Mouse (Mus musculus) stomach, embryonic 16.5 days (tissue): ENCODE data around the gene Ndn. TPM values are rescaled to one million over a fixed set of nuclear protein-coding genes. Genes with fewer than 3 reads are reported as not detected.
A peak's percentile ranks its signal among the peaks of the same experiment; 100 is the strongest.

Experiments
- ATAC-seq: fragments of 200-750 bp; cut with Nextera tagmentation; 2 replicates; pipeline ENCODE4 v1.8.0; 2017; ENCODE audit warnings: moderate number of reproducible peaks, moderate TSS enrichment; ENCODE audit not compliant: insufficient read depth, low FRiP score
- H3K27ac ChIP-seq: fragments of 300-500 bp; sonication (generic); 2 replicates; pipeline ENCODE4 v1.5.1; 2014; ENCODE audit warnings: low read length
- H3K27me3 ChIP-seq: fragments of 300-500 bp; sonication (generic); 2 replicates; pipeline ENCODE4 v1.6.1; 2014; ENCODE audit warnings: low read length, control low read depth, mixed read lengths; ENCODE audit not compliant: control insufficient read depth, insufficient read depth
- H3K36me3 ChIP-seq: fragments of 300-500 bp; sonication (generic); 2 replicates; pipeline ENCODE4 v1.6.1; 2014; ENCODE audit warnings: low read length; ENCODE audit not compliant: control insufficient read depth, insufficient read depth
- H3K4me1 ChIP-seq: fragments of 300-500 bp; sonication (generic); 2 replicates; pipeline ENCODE4 v1.6.1; 2014; ENCODE audit warnings: low read length, control low read depth, mixed read lengths; ENCODE audit not compliant: control insufficient read depth, insufficient read depth
- H3K4me2 ChIP-seq: fragments of 300-500 bp; sonication (generic); 2 replicates; pipeline ENCODE4 v1.6.1; 2014; ENCODE audit warnings: low read depth, low read length, mixed read lengths
- H3K4me3 ChIP-seq: fragments of 300-500 bp; sonication (generic); replicated peaks from 2 replicates; pipeline ENCODE4 v1.5.1; 2014; ENCODE audit warnings: mild to moderate bottlenecking, low read length
- H3K9ac ChIP-seq: fragments of 300-500 bp; sonication (generic); 2 replicates; pipeline ENCODE4 v1.6.1; 2014; ENCODE audit warnings: low read length
- H3K9me3 ChIP-seq: fragments of 300-500 bp; sonication (generic); replicated peaks from 2 replicates; pipeline ENCODE4 v1.6.1; 2016; ENCODE audit warnings: low read length, control low read depth; ENCODE audit not compliant: control insufficient read depth
- WGBS: fragments of 180-500 bp; shearing (Covaris S2); extraction: QIAGEN DNeasy Blood & Tissue Kit; methylation state at CpG from one replicate; pipeline ENCODE4 v1.1.7; 2014; 5-methylcytosine and 5-hydroxymethylcytosine counted together
- polyA plus RNA-seq: library from polyadenylated mRNA; unstranded; fragments of >200 nt; fragmentation: Nextera tagmentation; extraction: Ambion mirVana; gene quantifications from 2 replicates; pipeline ENCODE4 v1.2.1, GENCODE M21; 2015

Gene Ndn
- polyA plus RNA-seq, 1 experiment from 2014 or later: 82.1 TPM

DNA sequence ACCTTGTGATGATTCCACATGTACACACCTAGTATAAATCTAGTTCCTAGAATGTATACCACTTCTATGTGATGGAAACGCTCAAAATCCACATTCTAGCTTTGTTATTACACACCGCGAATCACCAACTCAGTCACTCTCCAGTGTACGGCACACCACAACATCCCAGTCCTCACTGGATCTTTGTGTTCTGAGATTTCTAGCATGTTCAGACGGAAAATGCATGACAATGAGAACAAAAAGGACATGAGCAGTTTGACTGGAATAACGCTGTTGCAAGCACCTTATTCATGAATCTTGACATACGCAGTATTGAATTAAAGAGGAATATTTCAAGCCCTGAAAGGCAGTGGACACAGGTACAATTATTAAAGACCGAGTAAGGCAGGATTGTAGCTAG lies 20.4 kb downstream of the Ndn start:
- 71% methylated on average over 8 of the region's 8 CpGs for WGBS
- no peak overlapping the region for H3K4me2 ChIP-seq
- H3K4me3 ChIP-seq: no peak overlapping the region
- no peak overlapping the region for H3K9ac ChIP-seq
- no peaks in the 10 kb centered on the region for H3K4me1 ChIP-seq
- no peaks in the 10 kb centered on the region for H3K27me3 ChIP-seq
- H3K36me3 ChIP-seq: no peaks in the 10 kb centered on the region
- no peaks in the 10 kb centered on the region for H3K9me3 ChIP-seq
- no peak for ATAC-seq
- no peak overlapping the region for H3K27ac ChIP-seq

- H3K4me3 ChIP-seq: no peak overlapping the region
- no peaks in the 10 kb centered on the region for H3K27me3 ChIP-seq
- 0 out of 2 replicates have a peak, but pooled peaks cover 5% of the 10 kb centered on the region for H3K9me3 ChIP-seq
- no peak for ATAC-seq
- no peak overlapping the region for H3K27ac ChIP-seq
- no peak overlapping the region for H3K9ac ChIP-seq
- no peaks in the 10 kb centered on the region for H3K4me1 ChIP-seq
- 35% methylated on average over 4 of the region's 4 CpGs for WGBS
- H3K36me3 ChIP-seq: no peaks in the 10 kb centered on the region
- no peak overlapping the region for H3K4me2 ChIP-seq
These were observed 29.3 kb downstream of the Ndn start for GRCm38 (mm10) chr7:62375658-62376057.

DNA sequence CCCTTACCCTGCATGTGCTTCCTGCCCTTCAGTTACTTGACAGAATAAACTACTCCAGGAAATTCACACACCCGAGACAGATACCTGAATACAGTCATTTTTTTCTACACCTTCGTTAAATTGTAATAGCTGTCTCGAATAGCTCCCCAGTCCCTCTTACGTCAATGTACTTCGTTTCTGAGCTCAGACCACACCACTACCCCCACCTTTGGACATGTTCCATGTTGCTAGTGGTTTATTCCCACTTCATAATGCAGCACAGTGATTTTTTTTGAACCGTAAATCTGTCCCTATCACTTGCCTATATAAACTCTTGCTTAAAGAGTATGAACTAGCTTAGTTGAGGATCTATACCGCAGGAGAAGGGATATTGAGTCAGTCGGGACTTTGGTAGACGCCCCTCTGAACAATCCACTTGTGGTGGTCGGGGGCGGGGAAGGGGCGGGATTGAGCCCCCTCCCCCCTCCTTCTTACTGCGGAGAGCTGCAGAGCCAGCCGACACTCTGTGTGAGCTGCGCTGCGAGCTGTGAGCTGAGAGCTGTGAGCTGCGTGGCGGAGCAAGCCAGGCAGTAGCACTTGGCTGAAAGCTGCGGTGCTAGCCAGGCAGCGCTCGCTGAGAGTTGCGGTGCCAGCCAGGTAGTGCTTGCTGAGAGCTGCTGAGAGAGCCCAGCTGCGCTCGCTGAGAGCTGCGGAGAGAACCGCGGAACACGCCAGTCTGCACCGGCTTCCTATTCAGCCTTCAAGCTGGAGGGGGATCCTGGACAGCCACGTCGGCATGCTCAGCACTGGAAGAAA lies 30.3 kb downstream of the Ndn start, which contains the start of gene Magel2:
TSS of gene Magel2 (plus strand) at position 501 of the 795 bp plus-strand sequence.
- Histone ChIP-seq H3K4me3 (peak within 1 kb of the TSS; percentile 52), H3K27ac (no peak within 1 kb of the TSS), H3K36me3 (no peaks in the 10 kb centered on the region), H3K27me3 (no peaks in the 10 kb centered on the region), H3K4me1 (no peaks in the 10 kb centered on the region), H3K4me2 (peak within 1 kb of the TSS; percentile 54), H3K9ac (peak within 1 kb of the TSS; percentile 70), H3K9me3 (0 out of 2 replicates have a peak, but pooled peaks cover 5% of the 10 kb centered on the region)
- WGBS: 23% methylated on average over 31 of the region's 31 CpGs
- ATAC-seq: peak; percentile 77

DNA sequence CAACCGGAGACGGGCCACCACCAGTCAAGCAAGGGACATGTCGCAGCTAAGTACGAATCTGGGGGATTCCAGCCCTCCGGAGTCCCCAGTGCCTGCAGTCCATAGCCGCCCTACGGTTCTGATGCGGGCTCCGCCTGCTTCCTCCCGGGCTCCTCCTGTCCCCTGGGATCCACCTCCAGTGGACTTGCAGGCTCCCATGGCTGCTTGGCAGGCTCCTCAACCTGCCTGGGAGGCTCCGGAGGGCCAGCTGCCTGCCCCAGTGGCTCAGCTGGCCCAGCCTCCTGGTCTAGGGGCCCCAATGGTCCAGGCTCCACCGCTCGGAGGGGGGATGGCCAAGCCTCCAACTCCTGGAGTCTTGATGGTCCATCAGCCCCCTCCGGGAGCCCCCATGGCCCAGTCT lies 30.9 kb downstream of the Ndn start:
- WGBS: 20% methylated on average over 14 of the region's 14 CpGs
- Histone ChIP-seq H3K27ac (no peak overlapping the region), H3K4me1 (no peaks in the 10 kb centered on the region), H3K27me3 (no peaks in the 10 kb centered on the region), H3K9ac (peak overlapping the region; percentile 70), H3K9me3 (0 out of 2 replicates have a peak, but pooled peaks cover 5% of the 10 kb centered on the region), H3K36me3 (no peaks in the 10 kb centered on the region), H3K4me2 (peak overlapping the region; percentile 54), H3K4me3 (peak overlapping the region; percentile 52)
- peak; percentile 46; the same call in 1 of the 2 replicates for ATAC-seq

DNA sequence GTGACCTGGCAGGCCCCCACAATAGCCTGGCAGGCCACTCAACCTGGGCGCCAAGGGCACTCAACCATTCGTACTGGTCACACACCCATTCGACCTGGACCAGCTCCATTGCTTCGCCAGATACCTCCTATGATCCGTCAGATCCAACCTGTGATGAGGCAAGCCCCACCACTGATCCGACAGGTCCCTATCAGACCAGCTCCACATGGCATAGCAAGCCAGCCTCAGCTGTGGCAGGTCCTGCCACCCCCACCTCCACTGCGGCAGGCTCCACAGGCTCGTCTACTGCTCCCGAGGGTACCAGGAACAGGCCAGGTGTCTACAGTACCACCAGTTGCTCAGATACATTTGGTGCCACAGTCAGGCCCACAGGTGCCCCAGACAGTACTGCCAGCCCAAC lies 32.2 kb downstream of the Ndn start:
- Histone ChIP-seq H3K27me3 (no peaks in the 10 kb centered on the region), H3K36me3 (no peaks in the 10 kb centered on the region), H3K9me3 (0 out of 2 replicates have a peak, but pooled peaks cover 5% of the 10 kb centered on the region), H3K9ac (no peak overlapping the region), H3K4me3 (no peak overlapping the region), H3K4me2 (no peak overlapping the region), H3K4me1 (no peaks in the 10 kb centered on the region), H3K27ac (no peak overlapping the region)
- WGBS: 86% methylated on average over 9 of the region's 9 CpGs
- no peak for ATAC-seq

GRCm38 (mm10) chr7:62382391-62382790 lies 36.0 kb downstream of the Ndn start:
- H3K4me3 ChIP-seq: no peak overlapping the region
- H3K9me3 ChIP-seq: 0 out of 2 replicates have a peak, but pooled peaks cover 5% of the 10 kb centered on the region
- no peak overlapping the region for H3K4me2 ChIP-seq
- no peak overlapping the region for H3K9ac ChIP-seq
- no peak overlapping the region for H3K27ac ChIP-seq
- H3K4me1 ChIP-seq: no peaks in the 10 kb centered on the region
- no peaks in the 10 kb centered on the region for H3K36me3 ChIP-seq
- peak; percentile 58; the same call in 1 of the 2 replicates for ATAC-seq
- H3K27me3 ChIP-seq: no peaks in the 10 kb centered on the region
- 3% methylated on average over 2 of the region's 2 CpGs for WGBS

DNA sequence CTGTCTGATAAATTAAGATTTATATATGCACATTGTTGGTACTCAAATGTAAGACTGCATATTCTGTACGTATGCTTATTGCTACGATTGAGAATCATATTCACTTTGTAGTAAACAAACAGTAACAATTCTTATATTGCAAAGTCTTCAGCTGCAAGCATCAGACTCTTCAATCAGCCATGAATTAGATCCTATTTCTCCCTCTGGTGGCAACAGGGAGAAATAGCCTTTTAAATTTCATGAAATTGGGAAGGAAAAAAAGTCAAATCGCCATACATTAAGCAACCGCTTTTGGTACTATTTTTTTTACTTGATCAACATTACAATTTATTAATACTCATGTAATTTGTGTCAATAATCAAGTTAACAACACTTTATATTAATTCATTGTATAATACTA lies 41.9 kb downstream of the Ndn start:
- Histone ChIP-seq H3K4me3 (no peak overlapping the region), H3K27me3 (no peaks in the 10 kb centered on the region), H3K27ac (no peak overlapping the region), H3K9ac (no peak overlapping the region), H3K36me3 (no peaks in the 10 kb centered on the region), H3K9me3 (no peaks in the 10 kb centered on the region), H3K4me1 (no peaks in the 10 kb centered on the region), H3K4me2 (no peak overlapping the region)
- WGBS: 36% methylated on average over 4 of the region's 4 CpGs
- ATAC-seq: no peak

GRCm38 (mm10) chr7:62392202-62392601 lies 45.8 kb downstream of the Ndn start:
- H3K4me3 ChIP-seq: no peak overlapping the region
- 44% methylated on average over 1 of the region's 1 CpGs for WGBS
- no peak overlapping the region for H3K4me2 ChIP-seq
- H3K36me3 ChIP-seq: no peaks in the 10 kb centered on the region
- H3K9me3 ChIP-seq: no peaks in the 10 kb centered on the region
- no peaks in the 10 kb centered on the region for H3K4me1 ChIP-seq
- no peaks in the 10 kb centered on the region for H3K27me3 ChIP-seq
- no peak overlapping the region for H3K9ac ChIP-seq
- no peak for ATAC-seq
- H3K27ac ChIP-seq: no peak overlapping the region
